Mouse (Mus musculus) thymus, adult 2 months (tissue): ENCODE data around the gene Hyal3. TPM values are rescaled to one million over a fixed set of nuclear protein-coding genes. Genes with fewer than 3 reads are reported as not detected.
A peak's percentile ranks its signal among the peaks of the same experiment; 100 is the strongest.
"Not testable (repeated sequence)": the region's sequence is repeated elsewhere in the genome, so short reads cannot be mapped to it uniquely, and the experiment has no call there.

ENCODE experiments used
- DNase-seq: peaks from one replicate; pipeline ENCODE4 v3.0.0; 2021
- H3K27ac ChIP-seq: fragments of 200-500 bp; 2 replicates; pipeline ENCODE4 v1.5.1; 2012; ENCODE audit warnings: low read length, control low read depth; ENCODE audit not compliant: control insufficient read depth, insufficient read depth
- H3K27me3 ChIP-seq: fragments of 200-500 bp; 2 replicates; pipeline ENCODE4 v1.6.1; 2012; ENCODE audit warnings: mild to moderate bottlenecking, low read length, moderate library complexity, mixed read lengths; ENCODE audit not compliant: control insufficient read depth, insufficient read depth
- H3K36me3 ChIP-seq: fragments of 200-500 bp; 2 replicates; pipeline ENCODE4 v1.6.1; 2012; ENCODE audit warnings: mild to moderate bottlenecking, low read length, moderate library complexity; ENCODE audit not compliant: control insufficient read depth, insufficient read depth
- H3K4me1 ChIP-seq: fragments of 200-500 bp; replicated peaks from 2 replicates; pipeline ENCODE4 v1.6.1; 2012; ENCODE audit warnings: low read length; ENCODE audit not compliant: control insufficient read depth, insufficient read depth
- H3K4me3 ChIP-seq: fragments of 200-500 bp; 2 replicates; pipeline ENCODE4 v1.5.1; 2012; ENCODE audit warnings: mild to moderate bottlenecking, low read length, control low read depth, moderate library complexity; ENCODE audit not compliant: control insufficient read depth, insufficient read depth
- CTCF ChIP-seq: fragments of 200-500 bp; IDR thresholded peaks from 2 replicates; pipeline ENCODE4 v1.5.1; 2012; ENCODE audit warnings: mild to moderate bottlenecking, control low read depth, low read length, moderate library complexity, borderline replicate concordance; ENCODE audit not compliant: control insufficient read depth, poor library complexity, insufficient read depth; ENCODE audit errors: extremely low read depth
- POLR2A ChIP-seq: fragments of 200-500 bp; IDR thresholded peaks from 2 replicates; pipeline ENCODE4 v1.6.1; 2012; ENCODE audit warnings: mild to moderate bottlenecking, low read length, control low read depth, moderate library complexity; ENCODE audit not compliant: control insufficient read depth, poor library complexity, insufficient read depth; ENCODE audit errors: extremely low read depth
- WGBS: fragments of 180-500 bp; shearing (Covaris S2); methylation state at CpG from one replicate; pipeline ENCODE4 v1.1.7; 2018; 5-methylcytosine and 5-hydroxymethylcytosine counted together
- polyA plus RNA-seq: library from polyadenylated mRNA; depleted of rRNA; stranded (reverse); fragments of >200 nt; gene quantifications from 2 replicates; pipeline ENCODE4 v1.2.3, GENCODE M21; 2012

Hyal3 gene
- polyA plus RNA-seq, 1 experiment: 2.4 TPM

- Histone ChIP-seq H3K27ac (peak overlapping the region; percentile 66), H3K4me1 (peaks cover 49% of the 10 kb centered on the region), H3K36me3 (peaks cover 28% of the 10 kb centered on the region), H3K4me3 (peak overlapping the region; percentile 73), H3K27me3 (no peaks in the 10 kb centered on the region)
- DNase-seq: no peak
- under 1% methylated on average over 23 of the region's 23 CpGs for WGBS
- TF ChIP-seq POLR2A: no peak
These were observed 25.6 kb upstream of the Hyal3 start for GRCm38 (mm10) chr9:107555031-107555457.

- 49% methylated on average over 2 of the region's 2 CpGs for WGBS
- H3K36me3 ChIP-seq: peaks cover 31% of the 10 kb centered on the region
- TF ChIP-seq CTCF (no peak), POLR2A (no peak)
- peaks cover 42% of the 10 kb centered on the region for H3K4me1 ChIP-seq
- no peak overlapping the region; the same call in 1 of the 2 replicates for H3K27ac ChIP-seq
- peak overlapping the region; percentile 73 for H3K4me3 ChIP-seq
- DNase-seq: no peak
- H3K27me3 ChIP-seq: no peaks in the 10 kb centered on the region
These were observed 24.9 kb upstream of the Hyal3 start for GRCm38 (mm10) chr9:107555701-107556100.

- H3K36me3 ChIP-seq: peaks cover 37% of the 10 kb centered on the region
- 43% methylated on average over 3 of the region's 3 CpGs for whole genome bisulfite sequencing
These were observed 24.3 kb upstream of the Hyal3 start for GRCm38 (mm10) chr9:107556346-107556745.

GRCm38 (mm10) chr9:107563029-107563581 is 17.5 kb upstream of the Hyal3 start, which contains the start of gene Tusc2:
TSS of gene Tusc2 (plus strand) at chr9:107563255.
- WGBS: under 1% methylated on average over 46 of the region's 46 CpGs
- Histone ChIP-seq H3K27me3 (no peaks in the 10 kb centered on the region), H3K4me1 (peaks cover 18% of the 10 kb centered on the region), H3K27ac (peak within 1 kb of the TSS; percentile 35; the same call in 1 of the 2 replicates), H3K4me3 (peak within 1 kb of the TSS; percentile 57), H3K36me3 (peaks cover 33% of the 10 kb centered on the region)
- peak; percentile 57; the same call in 1 of the 2 replicates for TF ChIP-seq CTCF
- TF ChIP-seq POLR2A: peak; percentile 73
- DNase-seq: peak; percentile 92

More at GRCm38 (mm10) chr9:107556346-107556745, 24.3 kb upstream of the Hyal3 start:
- no peak for DNase-seq
- no peak overlapping the region for H3K27ac ChIP-seq
- peaks cover 36% of the 10 kb centered on the region for H3K4me1 ChIP-seq
- H3K27me3 ChIP-seq: no peaks in the 10 kb centered on the region
- H3K4me3 ChIP-seq: no peak overlapping the region
- TF ChIP-seq POLR2A (no peak), CTCF (no peak)

- not testable (repeated sequence) for DNase-seq, H3K27me3 ChIP-seq, H3K4me3 ChIP-seq, H3K27ac ChIP-seq
- 55% methylated on average over 5 of the region's 5 CpGs for WGBS
- peaks cover 34% of the 10 kb centered on the region for H3K4me1 ChIP-seq
- H3K36me3 ChIP-seq: peaks cover 14% of the 10 kb centered on the region
These were observed 15.1 kb upstream of the Hyal3 start for GRCm38 (mm10) chr9:107565556-107565955.

GRCm38 (mm10) chr9:107566041-107566709 is 14.4 kb upstream of the Hyal3 start:
- H3K4me1 ChIP-seq: peaks cover 34% of the 10 kb centered on the region
- H3K4me3 ChIP-seq: no peak overlapping the region
- peak; percentile 80 for DNase-seq
- H3K27ac ChIP-seq: no peak overlapping the region
- 71% methylated on average over 15 of the region's 15 CpGs for WGBS
- no peaks in the 10 kb centered on the region for H3K27me3 ChIP-seq
- no peak for TF ChIP-seq POLR2A
- TF ChIP-seq CTCF: peak; percentile 75; the same call in 1 of the 2 replicates
- peaks cover 8% of the 10 kb centered on the region for H3K36me3 ChIP-seq

GRCm38 (mm10) chr9:107566855-107567254 is 13.8 kb upstream of the Hyal3 start:
- H3K27ac ChIP-seq: no peak overlapping the region
- peaks cover 1% of the 10 kb centered on the region for H3K36me3 ChIP-seq
- TF ChIP-seq POLR2A (no peak), CTCF (no peak)
- no peak overlapping the region for H3K4me3 ChIP-seq
- H3K27me3 ChIP-seq: no peaks in the 10 kb centered on the region
- WGBS: 94% methylated on average over 3 of the region's 3 CpGs
- peaks cover 34% of the 10 kb centered on the region for H3K4me1 ChIP-seq
- no peak for DNase-seq
